8 mouse cellular contexts compared by ENCODE assay signal in genomic region chr9:31280366-31281010, GRCm38 (mm10). TPM values are rescaled to one million over a fixed set of nuclear protein-coding genes. Genes with fewer than 3 reads are reported as not detected.
DNase-seq lines count a peak whose midpoint lies in the region; ATAC-seq and TF ChIP-seq lines count a peak whose summit lies in the region.

Gene Prdm10, plus strand, starts transcription at chr9:31280538.

- intact Hi-C loops in heart, postnatal 10 days (cut with DNase I), result loop anchor here (1.0 to 5.0 kb wide), 3 partner anchors 67 to 113 kb away; partner anchors contain the start of gene Aplp2

- H3K27me3 ChIP-seq in E14TG2a.4 (ENCODE audit: insufficient read depth, low read length), result no peaks in the 10 kb centered on the region
- no peaks in the 10 kb centered on the region for H3K27me3 ChIP-seq in forebrain, embryonic 13.5 days
- H3K27me3 ChIP-seq in neural tube, embryonic 15.5 days (replicated peaks), result no peaks in the 10 kb centered on the region

- H3K4me3 ChIP-seq in E14TG2a.4 (replicated peaks; ENCODE audit: low read length), result peak within 1 kb of the TSS; percentile 90
- peak within 1 kb of the TSS; percentile 80 for H3K4me3 ChIP-seq in forebrain, embryonic 13.5 days
- peak within 1 kb of the TSS; percentile 83 for H3K4me3 ChIP-seq in neural tube, embryonic 15.5 days (replicated peaks)

- H3K4me2 ChIP-seq in forebrain, embryonic 13.5 days, result peak within 1 kb of the TSS; percentile 78
- peak within 1 kb of the TSS; percentile 79 for H3K4me2 ChIP-seq in neural tube, embryonic 15.5 days

- H3K4me1 ChIP-seq in E14TG2a.4 (replicated peaks; ENCODE audit: low read depth, low read length), result peaks cover 63% of the 10 kb centered on the region
- peaks cover 24% of the 10 kb centered on the region for H3K4me1 ChIP-seq in forebrain, embryonic 13.5 days
- peaks cover 25% of the 10 kb centered on the region for H3K4me1 ChIP-seq in neural tube, embryonic 15.5 days

- H3K27ac ChIP-seq in forebrain, embryonic 13.5 days, result peak within 1 kb of the TSS; percentile 100
- H3K27ac ChIP-seq in neural tube, embryonic 15.5 days (replicated peaks), result peak within 1 kb of the TSS; percentile 100

- H3K36me3 ChIP-seq in E14TG2a.4 (ENCODE audit: insufficient read depth, low read length), result peaks cover 4% of the 10 kb centered on the region; the same call in 1 of the 2 replicates
- no peaks in the 10 kb centered on the region for H3K36me3 ChIP-seq in forebrain, embryonic 13.5 days (ENCODE audit: poor library complexity, severe bottlenecking)
- H3K36me3 ChIP-seq in neural tube, embryonic 15.5 days, result no peaks in the 10 kb centered on the region

- no peak for TF ChIP-seq CTCF in E14TG2a.4 (conservative IDR thresholded peaks at IDR 0.05; ENCODE audit: low read length)

- no peaks in the 10 kb centered on the region for H3K9me3 ChIP-seq in E14TG2a.4 (ENCODE audit: low read length)
- no peaks in the 10 kb centered on the region for H3K9me3 ChIP-seq in forebrain, embryonic 13.5 days (replicated peaks)
- H3K9me3 ChIP-seq in neural tube, embryonic 15.5 days (replicated peaks), result no peaks in the 10 kb centered on the region

- ATAC-seq in forebrain, embryonic 13.5 days, result peak; percentile 95
- ATAC-seq in neural tube, embryonic 15.5 days (ENCODE audit: low FRiP score), result peak; percentile 95

- H3K9ac ChIP-seq in forebrain, embryonic 13.5 days, result peak within 1 kb of the TSS; percentile 99
- peak within 1 kb of the TSS; percentile 96 for H3K9ac ChIP-seq in neural tube, embryonic 15.5 days (replicated peaks)

- WGBS in forebrain, embryonic 13.5 days, result under 1% methylated on average over 36 of the region's 45 CpGs
- WGBS in large intestine, adult 2 months, result 1% methylated on average over 41 of the region's 45 CpGs
- 0% methylated on average over 35 of the region's 45 CpGs for WGBS in neural tube, embryonic 15.5 days

- peak; percentile 97 for DNase-seq in c-Kit-positive CD71-positive TER-119-positive erythroid progenitor cells, embryonic 14.5 days (ENCODE audit: low spot score)
- DNase-seq in heart, postnatal 10 days, result peak; percentile 98
- peak; percentile 98 for DNase-seq in large intestine, adult 2 months (ENCODE audit: low read depth, low spot score)
- peak; percentile 94 to 96 for DNase-seq in lung, adult 18-20 months
- peak; percentile 94 for DNase-seq in testis, postnatal 14 days (ENCODE audit: low spot score)

RNA-seq across cellular contexts. Expression of gene Prdm10, which starts in this region (rescaled TPM):
- polyA plus RNA-seq in forebrain, embryonic 13.5 days (2015; fragmentation: Nextera tagmentation; extraction: Ambion mirVana), result 8.6 and 8.8 TPM in 2 replicates
- 1 to 10 TPM; 5.2 to 6.0 TPM for total RNA-seq in heart, postnatal 10 days (2021)
- polyA plus RNA-seq in large intestine, adult 2 months (2012; rRNA removed), result 3.7 and 8.5 TPM in 2 replicates
- polyA plus RNA-seq in neural tube, embryonic 15.5 days (2015; fragmentation: Nextera tagmentation; extraction: Ambion mirVana), result 6.4 and 7.3 TPM in 2 replicates

Comparison
In these comparisons a context has a peak if more than half of its experiments do, and no peak if none do; other contexts are left out.
1. Peak in every context shown above with its lines: DNase-seq, ATAC-seq, H3K4me3 ChIP-seq and H3K27ac ChIP-seq.